Mouse (Mus musculus) c-Kit-positive CD71-negative TER-119-negative erythroid progenitor cells, embryonic 14.5 days (primary cell): Measurements from ENCODE around the gene Rbm20.
"Not testable (repeated sequence)": the region's sequence is repeated elsewhere in the genome, so short reads cannot be mapped to it uniquely, and the experiment has no call there.

Experiments used
- DNase-seq: peaks from one replicate; pipeline ENCODE4 v3.0.0-alpha.2; 2013; ENCODE audit warnings: low read depth

Rbm20 gene

GRCm38 (mm10) chr19:53792976-53793897, 116.1 kb downstream of the Rbm20 start:
- DNase-seq = no peak

- DNase-seq = no peak
Observed at GRCm38 (mm10) chr19:53793994-53794890, 117.1 kb downstream of the Rbm20 start.

- no peak for DNase-seq
Observed at GRCm38 (mm10) chr19:53794996-53795395, 117.9 kb downstream of the Rbm20 start.

GRCm38 (mm10) chr19:53796020-53796419, 118.9 kb downstream of the Rbm20 start:
- DNase-seq = no peak

- no peak for DNase-seq
Observed at GRCm38 (mm10) chr19:53797770-53798169, 120.7 kb downstream of the Rbm20 start.

GRCm38 (mm10) chr19:53799885-53800284, 122.8 kb downstream of the Rbm20 start:
- DNase-seq = no peak

- no peak for DNase-seq
Observed at GRCm38 (mm10) chr19:53800365-53800999, 123.4 kb downstream of the Rbm20 start.

GRCm38 (mm10) chr19:53801380-53801779, 124.3 kb downstream of the Rbm20 start:
- DNase-seq = no peak

GRCm38 (mm10) chr19:53801789-53802683, 124.9 kb downstream of the Rbm20 start:
- DNase-seq = no peak

GRCm38 (mm10) chr19:53803954-53804353, 126.8 kb downstream of the Rbm20 start:
- no peak for DNase-seq

- DNase-seq = no peak
Observed at GRCm38 (mm10) chr19:53805063-53805462, 128.0 kb downstream of the Rbm20 start.

GRCm38 (mm10) chr19:53806126-53806525, 129.0 kb downstream of the Rbm20 start:
- DNase-seq = no peak

GRCm38 (mm10) chr19:53806526-53807275, 129.6 kb downstream of the Rbm20 start:
- DNase-seq = not testable (repeated sequence)

- DNase-seq = no peak
Observed at GRCm38 (mm10) chr19:53807276-53807801, 130.2 kb downstream of the Rbm20 start.

- no peak for DNase-seq
Observed at GRCm38 (mm10) chr19:53808041-53808777, 131.1 kb downstream of the Rbm20 start.

- no peak for DNase-seq
Observed at GRCm38 (mm10) chr19:53809185-53809861, 132.2 kb downstream of the Rbm20 start.

- DNase-seq = no peak
Observed at GRCm38 (mm10) chr19:53810024-53810423, 132.9 kb downstream of the Rbm20 start.

GRCm38 (mm10) chr19:53810584-53810983, 133.5 kb downstream of the Rbm20 start:
- DNase-seq = no peak

- DNase-seq = no peak
Observed at GRCm38 (mm10) chr19:53813576-53813975, 136.5 kb downstream of the Rbm20 start.
